Mouse (Mus musculus) retina, adult 2 months (tissue): ENCODE results near the gene Bcl6b.

Source experiments
- DNase-seq: peaks from one replicate; pipeline ENCODE4 v3.0.0-alpha.2; 2012; ENCODE audit warnings: low read depth, low spot score

Bcl6b gene

GRCm38 (mm10) chr11:70229260-70230010, at the start of gene Bcl6b:
Gene Bcl6b (minus strand): TSS chr11:70229798.
- DNase-seq, result no peak

DNA sequence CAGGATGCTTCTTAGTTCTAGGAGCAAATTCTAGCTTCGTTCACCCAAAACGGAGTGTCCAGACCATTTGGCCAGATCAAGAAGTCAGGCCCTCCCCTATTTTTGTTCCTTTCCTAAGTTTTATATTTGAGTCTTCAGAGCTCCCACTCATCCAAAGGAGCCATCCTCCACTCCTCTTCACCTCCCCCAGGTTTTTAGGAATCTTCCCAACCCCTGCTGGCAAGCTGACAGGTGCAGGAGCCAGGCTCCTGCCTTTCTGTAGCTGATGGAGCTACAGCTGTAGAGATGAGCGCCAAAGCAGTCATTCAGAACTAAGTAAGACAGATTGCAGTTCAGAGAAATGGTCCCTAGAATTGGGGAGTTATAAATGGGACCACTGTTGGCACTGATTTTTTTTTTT, 49.4 kb upstream of the Bcl6b start:
- DNase-seq, result no peak

GRCm38 (mm10) chr11:70271641-70272040, 42.0 kb upstream of the Bcl6b start:
- no peak for DNase-seq

GRCm38 (mm10) chr11:70266405-70266804, 36.8 kb upstream of the Bcl6b start:
- no peak for DNase-seq

- DNase-seq, result no peak
Observed at GRCm38 (mm10) chr11:70265819-70266218, 36.2 kb upstream of the Bcl6b start.

DNA sequence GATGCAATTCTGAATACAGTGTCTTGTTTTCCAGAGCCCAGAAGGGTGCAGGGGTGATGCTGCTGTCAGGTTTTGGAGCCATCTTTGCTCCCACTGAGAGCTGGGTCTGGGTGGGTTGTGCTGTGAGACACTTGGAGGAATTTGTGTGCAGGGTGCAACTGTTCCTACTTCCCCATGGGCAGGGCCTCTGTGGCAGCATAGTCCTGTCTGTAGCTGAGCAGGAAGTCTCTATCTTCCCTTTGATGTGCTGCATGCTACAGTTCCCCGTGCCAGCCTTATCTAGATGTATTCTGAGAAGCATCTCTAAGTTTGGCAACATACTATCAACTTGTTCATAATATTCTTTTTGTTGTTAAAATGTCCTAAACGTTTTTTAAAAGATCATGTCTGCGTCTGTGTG, 35.7 kb upstream of the Bcl6b start:
- no peak for DNase-seq

DNA sequence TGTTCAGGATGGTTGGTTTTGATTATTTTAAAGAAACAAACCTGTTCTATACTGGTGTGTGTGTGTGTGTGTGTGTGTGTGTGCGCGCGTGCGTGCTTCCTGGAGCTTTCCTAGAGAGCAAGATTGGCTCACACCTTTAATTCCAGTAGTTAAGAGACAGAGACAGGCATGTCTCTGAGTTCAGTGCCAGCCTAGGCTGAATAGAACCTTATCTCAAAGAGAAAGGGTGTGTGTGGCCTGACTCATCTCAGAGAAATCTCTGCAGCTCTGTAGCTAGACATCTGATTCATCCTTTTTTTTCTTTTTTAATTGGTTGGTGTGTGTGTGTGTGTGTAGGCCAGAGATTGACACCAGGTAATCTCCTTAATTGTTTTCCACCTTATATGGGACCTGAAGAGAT, 29.4 kb upstream of the Bcl6b start:
- DNase-seq, result no peak

DNA sequence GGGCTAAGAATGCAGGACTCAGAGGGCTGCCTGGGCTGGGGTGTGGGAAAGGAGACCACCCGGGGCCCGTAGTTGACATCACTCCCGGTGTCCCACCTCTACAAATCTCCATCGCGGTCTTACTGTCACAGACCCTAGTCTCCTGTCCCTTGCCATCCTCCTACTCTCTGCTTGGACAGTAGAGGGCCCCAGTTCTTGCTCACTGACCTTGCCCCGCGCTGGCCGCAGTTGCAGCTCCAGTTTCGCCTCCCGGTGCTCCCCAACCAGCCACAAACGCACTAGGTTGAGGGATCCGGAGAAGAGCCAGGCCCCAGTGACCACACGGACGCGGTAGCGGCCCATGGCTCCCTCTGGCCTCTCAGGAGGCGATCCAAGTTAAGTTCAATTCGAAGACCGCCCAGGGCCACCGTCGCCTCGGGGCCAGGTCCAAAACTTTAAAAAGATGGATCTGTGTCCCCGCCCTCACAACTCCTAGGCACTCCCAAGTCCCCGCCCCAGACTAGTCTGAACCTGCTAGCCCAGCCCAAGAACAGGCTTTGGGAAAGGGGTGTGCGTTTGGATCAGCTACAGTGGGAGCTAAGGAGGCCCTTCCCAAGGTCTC, 25.4 kb upstream of the Bcl6b start, which contains the start of gene Alox12:
Alox12 (minus strand) TSS at position 423 of the 601 bp plus-strand sequence.
- no peak for DNase-seq

DNA sequence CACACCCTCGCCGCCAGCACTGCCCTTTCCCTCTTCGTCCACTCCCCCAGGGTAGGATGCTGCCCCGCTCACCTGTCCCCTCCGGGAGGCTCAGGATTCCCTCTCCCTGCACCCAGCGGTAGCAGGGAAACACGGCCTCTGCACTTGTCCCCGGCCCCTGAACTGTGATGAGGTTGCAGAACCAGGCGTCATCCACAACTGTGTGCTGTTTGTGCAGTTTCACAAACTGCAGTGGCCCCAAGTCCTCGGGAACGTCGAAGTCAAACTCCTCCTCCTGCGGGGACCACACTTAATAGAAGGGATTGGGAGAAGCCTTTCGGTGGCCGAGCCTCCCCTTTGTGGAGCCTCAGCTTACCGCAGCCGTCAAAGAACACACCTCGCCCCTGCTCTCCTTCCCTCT, 24.7 kb upstream of the Bcl6b start:
- no peak for DNase-seq

DNA sequence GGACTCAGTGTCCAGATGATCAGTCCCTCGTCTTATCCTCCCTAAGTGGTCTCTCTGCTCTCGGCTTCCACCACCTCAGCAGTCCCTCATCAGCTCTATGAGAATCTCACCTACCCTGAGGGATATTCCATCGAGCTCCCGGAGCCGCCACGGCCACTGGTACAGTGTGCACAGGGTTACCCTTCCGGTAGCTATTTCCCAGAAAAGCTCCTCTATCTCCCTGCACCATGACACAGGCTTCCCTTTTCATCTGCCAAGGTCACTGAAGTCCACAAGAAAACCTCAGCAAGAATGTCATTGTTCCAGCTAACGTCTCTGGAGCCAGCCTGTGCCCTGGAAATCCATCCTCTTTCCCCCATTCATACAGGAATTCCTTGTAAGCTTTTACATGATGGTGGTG, 22.3 kb upstream of the Bcl6b start:
- DNase-seq, result no peak

- DNase-seq, result no peak
Observed at GRCm38 (mm10) chr11:70250150-70250549, 20.6 kb upstream of the Bcl6b start.

DNA sequence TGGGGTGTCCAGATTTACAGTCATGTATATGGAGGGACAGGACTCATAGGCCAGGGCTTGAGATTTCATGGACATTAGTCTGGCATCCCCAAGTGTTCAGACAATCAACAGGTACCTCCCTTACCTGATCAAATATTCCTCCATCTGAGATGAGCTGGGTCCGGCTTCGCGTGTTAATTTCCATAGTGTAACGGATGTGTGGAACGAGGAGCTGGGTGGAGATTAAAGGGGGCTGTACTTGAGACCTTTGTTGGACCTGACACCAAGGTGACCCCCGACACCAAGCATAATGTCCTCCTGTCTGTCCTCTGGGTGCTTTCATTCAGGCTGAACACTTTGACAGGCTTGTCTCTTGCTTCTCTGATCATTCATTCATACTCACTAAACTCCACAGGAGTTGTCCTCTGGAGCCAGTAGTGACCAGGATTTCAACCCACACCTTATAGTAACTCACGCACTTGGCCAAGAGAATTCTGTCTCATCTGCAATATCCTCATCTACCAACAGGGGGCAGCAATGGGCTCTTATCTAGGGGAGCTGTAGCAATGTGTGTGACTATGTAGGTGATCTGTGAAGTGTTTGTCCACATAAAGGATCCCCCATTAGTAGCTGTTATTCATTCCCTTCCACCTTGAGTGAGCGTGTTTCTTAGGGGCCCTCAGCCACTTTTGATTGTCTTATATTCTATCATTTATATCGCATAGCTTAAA, 17.7 kb upstream of the Bcl6b start:
- peak; percentile 53 for DNase-seq

- no peak for DNase-seq
Observed at GRCm38 (mm10) chr11:70242591-70242990, 13.0 kb upstream of the Bcl6b start.

DNA sequence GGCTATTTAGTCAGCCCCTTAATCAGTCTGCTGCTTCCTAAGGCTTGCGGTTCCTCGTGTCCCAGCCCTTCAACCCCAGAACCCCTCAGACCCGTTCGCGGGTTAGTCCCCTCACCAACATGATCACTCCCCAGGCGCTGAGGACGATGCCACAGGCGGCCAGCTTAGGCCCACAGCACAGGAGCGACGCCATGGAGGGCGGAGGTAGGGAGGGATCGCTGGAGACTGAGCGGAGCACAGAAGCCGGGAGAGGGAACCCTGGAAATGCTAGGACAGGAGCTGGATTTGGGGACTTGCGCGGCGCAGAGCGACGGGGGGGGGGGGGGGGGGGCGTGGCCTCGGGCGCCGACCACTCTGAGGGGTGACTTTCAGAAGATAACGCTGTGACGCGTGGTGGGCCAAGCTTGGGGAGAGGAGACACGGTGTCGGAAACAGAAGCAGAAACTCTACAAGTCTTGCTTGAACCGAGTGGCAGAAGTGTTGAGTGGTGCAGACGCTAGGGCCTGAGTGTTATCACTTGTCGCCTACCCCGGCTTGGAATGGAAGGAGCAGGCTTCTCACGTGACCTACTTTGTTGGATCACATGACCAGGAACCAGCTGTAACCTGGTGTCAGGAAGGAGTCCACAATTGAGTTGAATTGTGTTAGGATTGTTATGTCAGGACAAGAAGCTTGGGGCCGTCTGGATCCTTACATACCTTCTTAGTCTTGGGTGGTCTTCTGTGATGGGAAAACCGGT, 10.1 kb upstream of the Bcl6b start, which contains the start of the genes Gm21988 and Rnasek:
Gm21988 (minus strand) TSS at position 290 of the 739 bp plus-strand sequence.
Rnasek (minus strand) TSS at position 302 of the 739 bp plus-strand sequence.
- DNase-seq, result peak; percentile 85

- no peak for DNase-seq
Observed at GRCm38 (mm10) chr11:70238591-70239440, 9.2 kb upstream of the Bcl6b start.

- DNase-seq, result peak; percentile 92
Observed at GRCm38 (mm10) chr11:70237457-70238167, 8.0 kb upstream of the Bcl6b start, which contains the start of gene 0610010K14Rik. Gene 0610010K14Rik (minus strand): TSS chr11:70237914.

DNA sequence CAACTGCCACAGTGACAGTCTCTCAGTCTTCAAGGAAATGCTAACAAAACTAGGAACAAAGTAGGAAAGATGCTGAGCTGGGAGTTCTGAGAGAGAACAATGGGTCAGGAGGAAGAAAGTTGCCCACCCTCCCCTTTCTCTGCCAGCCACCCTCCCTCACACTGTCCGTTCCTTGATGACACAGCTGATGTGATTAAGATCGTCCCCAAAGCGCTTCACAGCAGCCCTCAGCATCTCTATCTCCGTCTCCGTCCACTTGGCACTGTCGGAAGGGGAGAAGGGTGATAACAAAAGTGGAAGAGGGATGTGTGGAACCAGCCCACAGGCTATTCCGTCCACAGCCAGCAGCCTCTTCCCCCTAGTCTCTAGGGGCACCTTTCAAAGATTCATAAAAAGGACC, 7.1 kb upstream of the Bcl6b start:
- DNase-seq, result no peak

DNA sequence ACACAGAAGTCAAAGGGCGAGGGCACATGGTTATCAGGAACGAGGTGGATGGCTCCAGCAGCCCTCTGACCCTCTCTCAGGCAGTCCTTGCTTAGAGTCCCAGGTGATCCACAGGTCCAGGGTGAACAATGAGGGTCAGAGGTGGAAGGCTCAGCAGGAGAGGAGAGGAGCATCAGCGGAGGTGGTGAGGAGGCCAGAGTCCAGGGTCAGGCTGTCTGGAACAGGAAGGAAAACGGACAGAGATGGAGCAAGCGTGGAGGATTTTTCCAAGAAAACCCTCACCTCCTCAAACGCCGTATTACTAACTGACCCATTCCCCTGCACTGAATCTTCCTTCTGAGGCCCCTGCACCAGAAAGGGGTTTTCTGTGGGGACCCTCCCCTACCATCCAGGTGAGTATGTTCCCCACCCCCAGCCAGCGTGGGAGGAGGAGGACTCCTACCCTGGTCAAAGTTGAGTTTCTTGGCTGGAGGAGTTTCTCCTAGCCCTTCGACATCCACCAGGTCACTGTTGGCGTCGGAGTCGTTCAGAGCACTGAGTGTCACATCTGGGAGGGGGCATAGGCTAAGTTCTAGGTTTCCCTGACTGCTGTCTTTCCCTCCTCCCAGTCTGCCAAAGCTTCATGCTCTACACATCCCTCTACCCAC, 5.8 kb upstream of the Bcl6b start:
- no peak for DNase-seq

- DNase-seq, result no peak
Observed at GRCm38 (mm10) chr11:70234497-70234896, 4.9 kb upstream of the Bcl6b start.

GRCm38 (mm10) chr11:70234037-70234436, 4.4 kb upstream of the Bcl6b start:
- no peak for DNase-seq
